Mouse (Mus musculus) E14TG2a.4 (cell line): Measurements from ENCODE around the gene Tnfrsf11a.
A peak's percentile ranks its signal among the peaks of the same experiment; 100 is the strongest.

Experiments
- H3K27me3 ChIP-seq: 2 replicates; pipeline ENCODE4 v1.6.1; 2014; ENCODE audit warnings: low read length, control low read depth; ENCODE audit not compliant: insufficient read depth
- H3K36me3 ChIP-seq: 2 replicates; pipeline ENCODE4 v1.6.1; 2014; ENCODE audit warnings: low read length, control low read depth; ENCODE audit not compliant: insufficient read depth
- H3K4me1 ChIP-seq: replicated peaks from 2 replicates; pipeline ENCODE4 v1.6.1; 2014; ENCODE audit warnings: low read depth, low read length, control low read depth
- H3K4me3 ChIP-seq: replicated peaks from 2 replicates; pipeline ENCODE4 v1.5.1; 2014; ENCODE audit warnings: mild to moderate bottlenecking, low read length
- H3K9me3 ChIP-seq: 2 replicates; pipeline ENCODE4 v1.6.1; 2014; ENCODE audit warnings: low read length, control low read depth
- CTCF ChIP-seq: conservative IDR thresholded peaks from 2 replicates; pipeline ENCODE4 v1.5.1; 2014; ENCODE audit warnings: low read length
- NANOG ChIP-seq: IDR thresholded peaks from 2 replicates; pipeline ENCODE4 v1.6.1; 2014; ENCODE audit warnings: borderline replicate concordance, low read length, mixed read lengths
- POU5F1 ChIP-seq: IDR thresholded peaks from 2 replicates; pipeline ENCODE4 v1.6.1; 2014; ENCODE audit warnings: low read length, borderline replicate concordance

The Tnfrsf11a gene

GRCm38 (mm10) chr1:105885575-105885974, 105.1 kb downstream of the Tnfrsf11a start:
- H3K27me3 ChIP-seq = peaks cover 8% of the 10 kb centered on the region; the same call in 1 of the 2 replicates
- no peaks in the 10 kb centered on the region for H3K9me3 ChIP-seq
- H3K36me3 ChIP-seq = no peaks in the 10 kb centered on the region
- TF ChIP-seq NANOG (no peak), CTCF (no peak), POU5F1 (no peak)
- peaks cover 8% of the 10 kb centered on the region; the same call in 1 of the 2 replicates for H3K4me1 ChIP-seq
- no peak overlapping the region for H3K4me3 ChIP-seq

DNA sequence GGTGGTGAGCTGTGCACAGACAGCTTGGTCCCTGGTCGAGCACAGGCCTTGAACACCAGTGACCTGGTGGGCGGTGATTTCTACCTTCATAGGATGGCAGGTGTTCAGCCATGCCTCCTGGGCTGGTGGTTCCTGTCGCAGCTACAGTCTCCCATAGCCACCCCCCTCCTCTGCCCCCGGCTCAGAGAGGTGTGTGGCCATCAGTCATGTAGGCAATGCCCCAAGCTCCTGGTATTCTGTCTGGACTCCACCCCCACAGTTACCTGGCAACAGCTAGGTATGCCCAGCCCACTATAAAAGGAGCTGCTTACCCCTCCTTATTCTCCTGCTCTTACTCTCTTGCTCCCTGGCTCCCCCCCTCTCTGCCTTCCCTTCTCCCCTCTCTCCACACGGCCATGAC, 105.8 kb downstream of the Tnfrsf11a start:
- Histone ChIP-seq H3K9me3 (no peaks in the 10 kb centered on the region), H3K36me3 (no peaks in the 10 kb centered on the region), H3K4me3 (no peak overlapping the region), H3K4me1 (0 out of 2 replicates have a peak, but pooled peaks cover under 1% of the 10 kb centered on the region), H3K27me3 (peaks cover 5% of the 10 kb centered on the region; the same call in 1 of the 2 replicates)
- no peak for TF ChIP-seq CTCF
- no peak for TF ChIP-seq NANOG
- no peak for TF ChIP-seq POU5F1

DNA sequence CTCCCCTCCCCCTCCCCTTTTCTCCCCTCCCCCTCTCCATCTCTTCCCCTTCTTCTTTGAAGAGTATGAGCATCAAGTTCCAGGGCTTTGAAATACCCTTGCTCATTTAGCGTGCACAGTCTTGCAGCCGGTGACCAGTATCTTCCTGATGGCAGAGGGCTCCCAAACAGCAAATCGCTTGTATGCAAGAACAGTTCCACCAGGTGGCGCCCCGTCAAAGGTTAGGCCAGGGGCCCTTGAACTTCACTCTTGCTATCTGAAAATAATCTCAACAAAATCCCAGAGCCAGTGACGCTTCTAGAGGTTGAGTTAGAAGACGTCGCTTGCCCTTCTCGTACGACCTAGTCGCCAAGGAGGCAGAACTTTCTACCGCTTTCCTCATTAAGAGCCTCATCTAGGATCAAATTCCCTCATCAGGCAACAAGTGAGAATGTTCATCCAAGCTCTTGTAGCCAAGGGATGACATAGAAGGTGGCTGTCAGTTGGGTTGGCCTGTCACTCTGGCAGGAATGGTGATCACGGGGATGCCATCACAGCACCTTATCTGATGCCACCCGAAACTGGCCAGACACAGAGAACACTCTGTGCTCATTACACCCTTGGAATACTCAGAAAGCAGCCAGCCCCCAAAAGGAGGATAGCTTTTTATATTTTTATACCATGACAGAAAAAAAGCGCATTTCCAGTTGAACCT, 110.7 kb downstream of the Tnfrsf11a start:
- Histone ChIP-seq H3K9me3 (peaks cover 5% of the 10 kb centered on the region), H3K36me3 (no peaks in the 10 kb centered on the region), H3K27me3 (no peaks in the 10 kb centered on the region), H3K4me1 (no peaks in the 10 kb centered on the region), H3K4me3 (no peak overlapping the region)
- TF ChIP-seq CTCF (peak; percentile 29), POU5F1 (no peak)

GRCm38 (mm10) chr1:105895019-105895418, 114.5 kb downstream of the Tnfrsf11a start:
- H3K36me3 ChIP-seq = no peaks in the 10 kb centered on the region
- peaks cover 3% of the 10 kb centered on the region; the same call in 1 of the 2 replicates for H3K27me3 ChIP-seq
- no peaks in the 10 kb centered on the region for H3K4me1 ChIP-seq
- H3K9me3 ChIP-seq = peaks cover 8% of the 10 kb centered on the region
- no peak overlapping the region for H3K4me3 ChIP-seq
- TF ChIP-seq NANOG (no peak), POU5F1 (no peak), CTCF (no peak)
